ENCODE assay signal across 8 mouse cellular contexts in the genomic region with DNA sequence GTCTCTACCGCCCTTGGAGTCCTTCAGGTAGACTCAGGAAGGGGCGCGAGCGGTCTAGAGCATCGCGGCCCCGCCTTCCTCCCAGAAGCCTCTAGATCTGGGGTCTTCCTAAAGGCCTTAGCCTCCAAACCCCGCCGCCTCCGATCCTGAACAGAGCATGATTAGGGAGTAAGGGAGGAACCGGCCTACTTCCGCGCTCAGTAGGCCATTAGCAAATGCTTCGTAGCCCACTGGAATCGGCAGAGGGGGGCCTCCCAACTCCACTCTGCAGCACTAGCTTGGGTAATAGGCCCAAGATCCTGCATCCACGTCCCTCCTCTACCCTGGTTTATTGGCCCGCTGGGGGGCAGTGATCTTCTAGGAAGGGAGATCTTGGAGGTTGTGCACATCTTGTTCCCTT. TPM values are rescaled to one million over a fixed set of nuclear protein-coding genes. Genes with fewer than 3 reads are reported as not detected.
A peak's percentile ranks its signal among the peaks of the same experiment; 100 is the strongest.
DNase-seq lines count a peak whose midpoint lies in the region; ATAC-seq and TF ChIP-seq lines count a peak whose summit lies in the region.

Gene Gp1bb (minus strand): TSS at position 385 of the 400 bp plus-strand sequence.

- no peak for TF ChIP-seq CTCF in intestine, postnatal 0 days (IDR thresholded peaks at IDR 0.05; ENCODE audit: low read depth)
- no peak for TF ChIP-seq CTCF in olfactory bulb, adult 2 months (IDR thresholded peaks at IDR 0.05; ENCODE audit: insufficient read depth, low read depth, low read length)

- peaks cover 8% of the 10 kb centered on the region for H3K36me3 ChIP-seq in neural tube, embryonic 11.5 days (ENCODE audit: control insufficient read depth, insufficient read depth, low read length)
- H3K36me3 ChIP-seq in intestine, postnatal 0 days (ENCODE audit: control insufficient read depth, insufficient read depth): peaks cover 38% of the 10 kb centered on the region

- no peak within 1 kb of the TSS for H3K27ac ChIP-seq in neural tube, embryonic 11.5 days (ENCODE audit: low read depth, low read length)
- no peak within 1 kb of the TSS for H3K27ac ChIP-seq in intestine, postnatal 0 days (ENCODE audit: low read depth, low read length)
- H3K27ac ChIP-seq in olfactory bulb, adult 2 months (ENCODE audit: insufficient read depth, low read depth, low read length): no peak within 1 kb of the TSS; the same call in 1 of the 2 replicates

- H3K9me3 ChIP-seq in neural tube, embryonic 11.5 days (ENCODE audit: control insufficient read depth, low read length): no peaks in the 10 kb centered on the region
- no peaks in the 10 kb centered on the region for H3K9me3 ChIP-seq in intestine, postnatal 0 days (ENCODE audit: control insufficient read depth)

- TF ChIP-seq POLR2A in olfactory bulb, adult 2 months (IDR thresholded peaks at IDR 0.05; ENCODE audit: insufficient read depth, low read depth, low read length): no peak

- peak within 1 kb of the TSS; percentile 37 for H3K4me3 ChIP-seq in neural tube, embryonic 11.5 days (ENCODE audit: low read depth, low read length)
- peak within 1 kb of the TSS; percentile 37; the same call in 1 of the 2 replicates for H3K4me3 ChIP-seq in intestine, postnatal 0 days (ENCODE audit: low read depth, low read length)
- peak within 1 kb of the TSS; percentile 56 for H3K4me3 ChIP-seq in olfactory bulb, adult 2 months (ENCODE audit: insufficient read depth, low read depth, low read length)

- H3K4me2 ChIP-seq in neural tube, embryonic 11.5 days (ENCODE audit: low read depth): peak within 1 kb of the TSS; percentile 62
- H3K4me2 ChIP-seq in intestine, postnatal 0 days (replicated peaks; ENCODE audit: low read depth): peak within 1 kb of the TSS; percentile 74

- peaks cover 90% of the 10 kb centered on the region for H3K27me3 ChIP-seq in neural tube, embryonic 11.5 days (ENCODE audit: control insufficient read depth, insufficient read depth, low read length)
- H3K27me3 ChIP-seq in intestine, postnatal 0 days (replicated peaks; ENCODE audit: control insufficient read depth, insufficient read depth, low read length): peaks cover 44% of the 10 kb centered on the region

- peaks cover 22% of the 10 kb centered on the region; the same call in 1 of the 2 replicates for H3K4me1 ChIP-seq in neural tube, embryonic 11.5 days (ENCODE audit: control insufficient read depth, insufficient read depth, low read length)
- H3K4me1 ChIP-seq in intestine, postnatal 0 days (replicated peaks; ENCODE audit: control insufficient read depth, insufficient read depth, low read length): peaks cover 4% of the 10 kb centered on the region; the same call in 1 of the 2 replicates
- peaks cover 72% of the 10 kb centered on the region for H3K4me1 ChIP-seq in olfactory bulb, adult 2 months (ENCODE audit: control insufficient read depth, insufficient read depth, low read length)

- H3K9ac ChIP-seq in neural tube, embryonic 11.5 days (ENCODE audit: low read length): no peak within 1 kb of the TSS
- H3K9ac ChIP-seq in intestine, postnatal 0 days (ENCODE audit: low read depth, low read length): no peak within 1 kb of the TSS

- 5% methylated on average over 17 of the region's 17 CpGs for WGBS in neural tube, embryonic 11.5 days
- WGBS in intestine, postnatal 0 days: 48% methylated on average over 17 of the region's 17 CpGs
- 60% methylated on average over 17 of the region's 17 CpGs for WGBS in olfactory bulb, adult 2 months

- no peak for ATAC-seq in neural tube, embryonic 11.5 days (ENCODE audit: insufficient read depth, low FRiP score, low TSS enrichment)
- no peak for ATAC-seq in intestine, postnatal 0 days

- DNase-seq in cerebellum, adult 8-10 months: peak; percentile 13
- no peak for DNase-seq in cerebellum, postnatal 4 days (ENCODE audit: low spot score in 2 of 2)
- DNase-seq in neural tube, embryonic 11.5 days (ENCODE audit: low spot score): no peak
- no peak for DNase-seq in neural tube, embryonic 10.5 days (ENCODE audit: extremely low spot score, low spot score)
- DNase-seq in adrenal gland, adult 18-20 months (ENCODE audit: low spot score in 2 of 2): no peak
- DNase-seq in kidney, postnatal 14 days: no peak

RNA-seq across cellular contexts. Expression of gene Gp1bb, which starts in this region (rescaled TPM):
- polyA plus RNA-seq in neural tube, embryonic 11.5 days (2014; fragmentation: Nextera tagmentation; extraction: Ambion mirVana): 9.5 and 11.4 TPM in 2 replicates
- polyA plus RNA-seq in intestine, postnatal 0 days (2015; fragmentation: Nextera tagmentation; extraction: Ambion mirVana): 1.6 and 2.4 TPM in 2 replicates
- polyA plus RNA-seq in olfactory bulb, adult 2 months (2012; ENCODE audit: insufficient read depth, insufficient read length, low replicate concordance, missing spikeins): not detected in 2 replicates
- not detected for total RNA-seq in adrenal gland, adult 18-20 months (2021)
